Mouse (Mus musculus): ENCODE data around the gene Spata2l.

GRCm38 (mm10) chr8:123185566-123186409, 50.2 kb downstream of the Spata2l start, which contains the start of gene Dpep1:
- no peak for TF ChIP-seq POLR2A (IDR thresholded peaks at IDR 0.05; ENCODE audit: control insufficient read depth in 1 of 2, insufficient read depth in 1 of 2, low read depth in 1 of 2, low read length in 2 of 2, poor library complexity in 1 of 2)
- TF ChIP-seq BHLHE40 (IDR thresholded peaks at IDR 0.05; ENCODE audit: borderline replicate concordance, low read depth, low read length) = no peak
- TF ChIP-seq GATA1 (IDR thresholded peaks at IDR 0.05; ENCODE audit: low read depth, low read length) = no peak
- TF ChIP-seq ZNF384 (IDR thresholded peaks at IDR 0.05; ENCODE audit: low read depth, low read length) = no peak
- TF ChIP-seq CTCF (IDR thresholded peaks at IDR 0.05 in 2 of 3, conservative IDR thresholded peaks at IDR 0.05 in 1 of 3; ENCODE audit: control insufficient read depth in 1 of 3, insufficient read depth in 1 of 3, low read depth in 2 of 3, low read length in 3 of 3, poor library complexity in 1 of 3, severe bottlenecking in 1 of 3) = no peak
- TF ChIP-seq ZC3H11A (IDR thresholded peaks at IDR 0.05; ENCODE audit: low read depth, low read length) = no peak
- TF ChIP-seq TBP (IDR thresholded peaks at IDR 0.05; ENCODE audit: low read depth, low read length) = no peak
- TF ChIP-seq SIN3A (IDR thresholded peaks at IDR 0.05; ENCODE audit: low read length) = no peak
- TF ChIP-seq RCOR1 (IDR thresholded peaks at IDR 0.05; ENCODE audit: low read depth, low read length) = no peak
